Mouse (Mus musculus) intestine, postnatal 0 days (tissue): ENCODE measurements around the gene Grn. TPM values are rescaled to one million over a fixed set of nuclear protein-coding genes. Genes with fewer than 3 reads are reported as not detected.
"Not testable (repeated sequence)": the region's sequence is repeated elsewhere in the genome, so short reads cannot be mapped to it uniquely, and the experiment has no call there.

Experiments used
- ATAC-seq: fragments of 200-750 bp; cut with Nextera tagmentation; 2 replicates; pipeline ENCODE4 v1.8.0; 2017; ENCODE audit warnings: mild to moderate bottlenecking, moderate TSS enrichment, moderate library complexity
- H3K27ac ChIP-seq: fragments of 300-500 bp; sonication (generic); 2 replicates; pipeline ENCODE4 v1.5.1; 2014; ENCODE audit warnings: mild to moderate bottlenecking, low read depth, low read length, moderate library complexity
- H3K27me3 ChIP-seq: fragments of 300-500 bp; sonication (generic); replicated peaks from 2 replicates; pipeline ENCODE4 v1.6.1; 2014; ENCODE audit warnings: low read length, mixed read lengths; ENCODE audit not compliant: control insufficient read depth, insufficient read depth
- H3K36me3 ChIP-seq: fragments of 300-500 bp; sonication (generic); 2 replicates; pipeline ENCODE4 v1.6.1; 2014; ENCODE audit warnings: mild to moderate bottlenecking, moderate library complexity; ENCODE audit not compliant: control insufficient read depth, insufficient read depth
- H3K4me1 ChIP-seq: fragments of 300-500 bp; sonication (generic); replicated peaks from 2 replicates; pipeline ENCODE4 v1.6.1; 2014; ENCODE audit warnings: antibody characterized with exemption, low read length, mixed read lengths; ENCODE audit not compliant: control insufficient read depth, insufficient read depth
- H3K4me2 ChIP-seq: fragments of 300-500 bp; sonication (generic); replicated peaks from 2 replicates; pipeline ENCODE4 v1.6.1; 2014; ENCODE audit warnings: low read depth, mild to moderate bottlenecking, moderate library complexity
- H3K4me3 ChIP-seq: fragments of 300-500 bp; sonication (generic); 2 replicates; pipeline ENCODE4 v1.5.1; 2014; ENCODE audit warnings: low read depth, low read length
- H3K9ac ChIP-seq: fragments of 300-500 bp; sonication (generic); 2 replicates; pipeline ENCODE4 v1.6.1; 2014; ENCODE audit warnings: mild to moderate bottlenecking, low read depth, low read length
- H3K9me3 ChIP-seq: fragments of 300-500 bp; sonication (generic); 2 replicates; pipeline ENCODE4 v1.6.1; 2016; ENCODE audit warnings: mixed run types; ENCODE audit not compliant: control insufficient read depth
- CTCF ChIP-seq: sonication (generic); IDR thresholded peaks from 2 replicates; pipeline ENCODE4 v1.5.1; 2016; ENCODE audit warnings: low read depth, mild to moderate bottlenecking, control low read depth, antibody characterized with exemption, moderate library complexity
- WGBS: fragments of 180-500 bp; shearing (Covaris S2); extraction: QIAGEN DNeasy Blood & Tissue Kit; methylation state at CpG from one replicate; pipeline ENCODE4 v1.1.7; 2014; 5-methylcytosine and 5-hydroxymethylcytosine counted together
- polyA plus RNA-seq: library from polyadenylated mRNA; unstranded; fragments of >200 nt; fragmentation: Nextera tagmentation; extraction: Ambion mirVana; gene quantifications from 2 replicates; pipeline ENCODE4 v1.2.1, GENCODE M21; 2015

Grn gene
- polyA plus RNA-seq, 1 experiment from 2014 or later, result 339 TPM

DNA sequence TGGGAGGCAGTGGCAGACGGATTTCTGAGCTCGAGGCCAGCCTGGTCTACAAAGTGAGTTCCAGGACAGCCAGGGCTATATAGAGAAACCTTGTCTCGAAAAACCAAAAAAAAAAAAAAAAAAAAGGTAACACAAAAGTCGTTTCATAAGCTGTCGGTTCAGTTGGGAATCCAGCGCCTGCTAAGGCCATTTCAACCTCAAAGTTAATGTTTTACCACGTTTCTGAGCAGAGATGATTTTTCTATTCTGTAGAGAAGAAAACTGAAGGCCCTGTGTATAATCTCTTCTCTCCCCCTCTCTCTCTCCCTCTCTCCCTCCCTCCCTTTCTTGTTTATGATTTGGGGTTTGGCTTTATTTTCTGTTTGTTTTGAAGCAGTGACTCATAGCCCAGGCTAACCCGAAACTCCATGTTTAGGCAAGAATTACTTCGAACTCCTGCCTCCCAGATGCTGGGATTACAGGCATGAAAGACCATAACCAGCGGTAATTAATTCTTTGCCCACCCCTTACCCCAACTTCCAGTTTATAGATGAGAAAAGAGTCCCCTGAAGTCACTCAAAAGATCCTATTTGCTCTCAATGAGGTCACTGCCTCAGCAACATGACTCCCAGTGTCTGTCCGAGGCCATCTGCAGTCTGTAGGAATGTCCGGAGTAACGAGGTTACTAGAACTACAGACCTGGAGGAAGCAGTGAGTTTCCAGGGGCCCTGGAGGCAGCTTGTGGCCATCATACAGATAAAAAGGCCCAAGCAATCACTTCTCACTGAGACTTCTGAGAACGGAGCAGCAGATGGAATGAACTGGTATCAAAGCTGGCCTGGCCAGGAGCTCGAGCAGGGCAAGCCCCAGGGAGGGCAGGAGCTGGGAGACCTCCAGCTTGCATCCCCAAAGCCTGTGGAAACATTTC is 21.0 kb upstream of the Grn start:
- no peaks in the 10 kb centered on the region for H3K27me3 ChIP-seq
- H3K9me3 ChIP-seq, result no peaks in the 10 kb centered on the region
- peak overlapping the region; percentile 93; the same call in 1 of the 2 replicates for H3K27ac ChIP-seq
- WGBS, result 22% methylated on average over 15 of the region's 15 CpGs
- TF ChIP-seq CTCF, result no peak
- H3K36me3 ChIP-seq, result peaks cover 10% of the 10 kb centered on the region; the same call in 1 of the 2 replicates
- peaks cover 2% of the 10 kb centered on the region; the same call in 1 of the 2 replicates for H3K4me1 ChIP-seq
- peak overlapping the region; percentile 70; the same call in 1 of the 2 replicates for H3K4me3 ChIP-seq
- no peak for ATAC-seq
- H3K9ac ChIP-seq, result no peak overlapping the region
- H3K4me2 ChIP-seq, result peak overlapping the region; percentile 87

DNA sequence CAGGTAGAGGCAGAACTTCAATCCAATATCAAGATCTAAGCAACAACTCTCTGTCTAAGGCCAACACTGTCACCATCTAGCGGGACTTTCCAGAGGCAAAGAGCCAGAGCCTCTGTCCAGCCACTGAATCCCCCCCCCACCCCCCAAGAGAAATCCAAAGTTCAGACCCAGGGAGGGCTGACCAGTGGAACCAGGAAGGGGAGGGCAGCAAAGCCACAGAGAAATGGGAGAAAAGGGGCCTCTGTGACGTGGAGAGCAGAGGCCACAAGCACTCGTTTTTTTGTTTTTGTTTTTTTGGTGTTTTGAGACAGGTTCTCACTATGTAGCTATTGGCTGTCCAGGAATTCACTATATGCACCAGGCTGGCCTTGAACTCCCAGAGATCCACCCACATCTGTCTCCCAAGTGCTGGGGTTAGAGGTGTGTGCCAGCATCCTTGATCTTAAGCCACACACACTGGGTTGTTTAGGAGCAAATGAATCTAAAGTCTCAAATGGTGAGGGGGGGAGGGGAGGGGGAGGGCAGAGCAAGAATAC is 20.3 kb upstream of the Grn start:
- H3K4me3 ChIP-seq, result no peak overlapping the region
- ATAC-seq, result no peak
- H3K36me3 ChIP-seq, result peaks cover 3% of the 10 kb centered on the region; the same call in 1 of the 2 replicates
- H3K9ac ChIP-seq, result no peak overlapping the region
- peaks cover 2% of the 10 kb centered on the region; the same call in 1 of the 2 replicates for H3K4me1 ChIP-seq
- no peaks in the 10 kb centered on the region for H3K27me3 ChIP-seq
- TF ChIP-seq CTCF, result no peak
- no peaks in the 10 kb centered on the region for H3K9me3 ChIP-seq
- no peak overlapping the region for H3K4me2 ChIP-seq
- no peak overlapping the region for H3K27ac ChIP-seq
- 76% methylated on average over 3 of the region's 3 CpGs for WGBS

DNA sequence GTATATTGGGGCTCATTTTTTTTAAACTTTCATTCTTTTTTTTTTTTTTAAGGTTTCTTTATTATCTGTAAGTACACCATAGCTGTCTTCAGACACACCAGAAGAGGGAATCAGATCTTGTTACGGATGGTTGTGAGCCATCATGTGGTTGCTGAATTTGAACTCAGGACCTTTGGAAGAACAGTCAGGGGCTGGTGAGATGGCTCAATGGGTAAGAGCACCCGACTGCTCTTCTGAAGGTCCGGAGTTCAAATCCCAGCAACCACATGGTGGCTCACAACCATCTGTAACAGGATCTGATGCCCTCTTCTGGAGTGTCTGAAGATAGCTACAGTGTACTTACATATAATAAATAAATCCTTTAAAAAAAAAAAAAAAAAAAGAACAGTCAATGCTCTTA is 19.8 kb upstream of the Grn start:
- H3K27me3 ChIP-seq, H3K27ac ChIP-seq, H3K9ac ChIP-seq, H3K36me3 ChIP-seq, ATAC-seq, H3K9me3 ChIP-seq, H3K4me3 ChIP-seq, H3K4me1 ChIP-seq, H3K4me2 ChIP-seq: not testable (repeated sequence)
- WGBS, result 89% methylated on average over 3 of the region's 3 CpGs

DNA sequence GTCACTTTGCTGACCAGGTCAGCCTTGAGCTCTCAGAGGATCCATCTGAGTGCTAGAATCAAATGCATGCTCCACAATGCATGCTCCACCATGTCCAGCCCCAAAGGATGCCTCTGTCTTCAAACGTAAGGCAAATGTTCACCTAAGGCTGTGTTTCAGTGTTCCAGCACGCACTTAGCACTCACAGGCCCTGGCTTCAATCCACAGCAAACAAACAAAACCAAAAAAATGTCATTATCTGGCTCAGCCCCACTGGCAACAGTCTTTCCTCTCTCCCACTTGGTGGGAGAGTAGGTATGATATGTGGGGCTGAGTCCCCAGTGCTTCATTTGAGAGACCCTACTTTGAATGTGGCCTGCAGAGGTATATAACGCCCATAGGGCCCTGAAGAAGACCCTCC is 19.1 kb upstream of the Grn start:
- Histone ChIP-seq H3K9me3 (no peaks in the 10 kb centered on the region), H3K4me1 (peaks cover under 1% of the 10 kb centered on the region; the same call in 1 of the 2 replicates), H3K27ac (no peak overlapping the region), H3K27me3 (no peaks in the 10 kb centered on the region), H3K4me2 (no peak overlapping the region), H3K9ac (no peak overlapping the region), H3K36me3 (no peaks in the 10 kb centered on the region), H3K4me3 (no peak overlapping the region)
- no peak for TF ChIP-seq CTCF
- WGBS, result 69% methylated on average over 3 of the region's 3 CpGs
- ATAC-seq, result no peak

DNA sequence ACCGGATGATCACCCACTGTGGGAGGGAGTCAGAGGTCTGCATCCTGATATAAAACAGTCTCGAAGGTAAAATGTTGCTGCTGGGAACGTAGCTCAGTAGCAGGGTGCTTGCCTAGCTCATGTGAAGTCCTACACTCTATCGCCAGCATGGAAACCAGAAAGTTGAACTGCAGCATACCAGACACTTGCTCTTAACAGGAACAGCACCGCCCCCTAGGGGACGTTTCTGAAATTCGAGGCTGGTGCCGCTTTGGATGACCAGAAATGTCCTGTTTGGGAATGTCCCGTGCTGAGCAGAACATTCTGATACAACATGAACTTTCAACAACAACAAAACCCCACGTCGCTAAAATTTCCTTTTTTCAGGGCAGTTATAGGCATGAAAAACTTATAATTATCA is 18.4 kb upstream of the Grn start:
- no peak overlapping the region for H3K4me3 ChIP-seq
- no peaks in the 10 kb centered on the region for H3K27me3 ChIP-seq
- no peaks in the 10 kb centered on the region; the same call in 1 of the 2 replicates for H3K4me1 ChIP-seq
- WGBS, result 6% methylated on average over 11 of the region's 11 CpGs
- no peaks in the 10 kb centered on the region for H3K9me3 ChIP-seq
- H3K9ac ChIP-seq, result no peak overlapping the region
- no peaks in the 10 kb centered on the region for H3K36me3 ChIP-seq
- H3K4me2 ChIP-seq, result no peak overlapping the region
- no peak overlapping the region for H3K27ac ChIP-seq
- peak; percentile 95 for TF ChIP-seq CTCF
- ATAC-seq, result no peak

DNA sequence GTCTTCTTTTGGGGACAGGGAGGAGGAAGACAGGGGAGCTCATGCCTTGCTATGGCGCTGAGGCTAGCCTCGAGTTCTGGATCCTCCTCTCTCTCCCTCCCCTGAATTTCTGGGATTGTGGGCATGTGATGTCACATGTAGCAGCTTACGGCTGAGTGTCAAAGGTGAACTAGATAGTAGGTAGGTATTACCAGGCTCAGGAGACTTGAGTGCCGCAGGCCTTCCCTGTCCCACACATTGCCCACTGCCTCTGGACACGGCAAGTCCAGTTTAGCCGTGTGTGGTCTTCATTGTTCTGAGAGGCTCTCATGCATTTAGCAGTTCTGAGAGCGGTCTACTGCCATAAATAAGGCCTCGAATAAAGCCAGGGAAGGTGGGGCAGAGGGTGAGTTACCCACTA is 17.1 kb upstream of the Grn start:
- no peak for ATAC-seq
- Histone ChIP-seq H3K27me3 (no peaks in the 10 kb centered on the region), H3K4me1 (no peaks in the 10 kb centered on the region; the same call in 1 of the 2 replicates), H3K27ac (no peak overlapping the region), H3K4me3 (no peak overlapping the region), H3K4me2 (no peak overlapping the region), H3K36me3 (no peaks in the 10 kb centered on the region), H3K9me3 (no peaks in the 10 kb centered on the region), H3K9ac (no peak overlapping the region)
- WGBS, result 72% methylated on average over 8 of the region's 8 CpGs
- TF ChIP-seq CTCF, result no peak
